Mouse (Mus musculus): Measurements from ENCODE around the gene Art5.
"Not testable (repeated sequence)": the region's sequence is repeated elsewhere in the genome, so short reads cannot be mapped to it uniquely, and the experiment has no call there.

Art5 gene

GRCm38 (mm10) chr7:102082816-102083215 lies 26.5 kb downstream of the Art5 start, which contains the start of gene Trpc2:
Gene Trpc2, plus strand, starts transcription at chr7:102083116.
- intact Hi-C loops (cut with DNase I), result no loop called here

- intact Hi-C loops (cut with DNase I), result no loop called here
These were observed 27.5 kb downstream of the Art5 start for GRCm38 (mm10) chr7:102081784-102082183.

GRCm38 (mm10) chr7:102080311-102080710 lies 29.0 kb downstream of the Art5 start:
- intact Hi-C loops (cut with DNase I), result no loop called here

- intact Hi-C loops (cut with DNase I), result loop anchor here (5.0 to 10.0 kb wide), 3 partner anchors 81 to 424 kb away; no protein-coding TSS in a partner anchor
These were observed 30.8 kb downstream of the Art5 start for GRCm38 (mm10) chr7:102078517-102078916.

- intact Hi-C loops (cut with DNase I), result loop anchor here (5.0 to 10.0 kb wide), 3 partner anchors 80 to 422 kb away; no protein-coding TSS in a partner anchor
These were observed 32.5 kb downstream of the Art5 start for GRCm38 (mm10) chr7:102076714-102077296.

- intact Hi-C loops (cut with DNase I), result no loop called here
These were observed 42.9 kb downstream of the Art5 start for GRCm38 (mm10) chr7:102066363-102066762.

GRCm38 (mm10) chr7:102065046-102065891 lies 44.0 kb downstream of the Art5 start, which contains the start of the genes Rnf121, Xndc1 and Xntrpc:
Gene Rnf121, minus strand, starts transcription at chr7:102065469.
Gene Xndc1, plus strand, starts transcription at chr7:102065511.
Gene Xntrpc, plus strand, starts transcription at chr7:102065713.
- intact Hi-C loops (cut with DNase I), result no loop called here

GRCm38 (mm10) chr7:102064655-102065045 lies 44.6 kb downstream of the Art5 start:
- intact Hi-C loops (cut with DNase I), result no loop called here

GRCm38 (mm10) chr7:102063891-102064290 lies 45.4 kb downstream of the Art5 start:
- intact Hi-C loops (cut with DNase I), result no loop called here

GRCm38 (mm10) chr7:102062203-102062602 lies 47.1 kb downstream of the Art5 start:
- intact Hi-C loops (cut with DNase I), result no loop called here

GRCm38 (mm10) chr7:102061353-102061752 lies 47.9 kb downstream of the Art5 start:
- intact Hi-C loops (cut with DNase I), result no loop called here

GRCm38 (mm10) chr7:102048524-102048923 lies 60.8 kb downstream of the Art5 start:
- intact Hi-C loops (cut with DNase I), result not testable (repeated sequence)

All from adrenal gland (tissue).